Mouse (Mus musculus) kidney, adult 11 months (tissue): ENCODE measurements at regions not wholly inside any gene's neighbourhood (a gene's known extent, or its start where the extent isn't known, plus 50 kb on each side); places are given as distances from the start of the nearest gene placed in this dataset.

Experiments used
- DNase-seq: peaks from one replicate; pipeline ENCODE4 v3.0.0; 2022

DNA sequence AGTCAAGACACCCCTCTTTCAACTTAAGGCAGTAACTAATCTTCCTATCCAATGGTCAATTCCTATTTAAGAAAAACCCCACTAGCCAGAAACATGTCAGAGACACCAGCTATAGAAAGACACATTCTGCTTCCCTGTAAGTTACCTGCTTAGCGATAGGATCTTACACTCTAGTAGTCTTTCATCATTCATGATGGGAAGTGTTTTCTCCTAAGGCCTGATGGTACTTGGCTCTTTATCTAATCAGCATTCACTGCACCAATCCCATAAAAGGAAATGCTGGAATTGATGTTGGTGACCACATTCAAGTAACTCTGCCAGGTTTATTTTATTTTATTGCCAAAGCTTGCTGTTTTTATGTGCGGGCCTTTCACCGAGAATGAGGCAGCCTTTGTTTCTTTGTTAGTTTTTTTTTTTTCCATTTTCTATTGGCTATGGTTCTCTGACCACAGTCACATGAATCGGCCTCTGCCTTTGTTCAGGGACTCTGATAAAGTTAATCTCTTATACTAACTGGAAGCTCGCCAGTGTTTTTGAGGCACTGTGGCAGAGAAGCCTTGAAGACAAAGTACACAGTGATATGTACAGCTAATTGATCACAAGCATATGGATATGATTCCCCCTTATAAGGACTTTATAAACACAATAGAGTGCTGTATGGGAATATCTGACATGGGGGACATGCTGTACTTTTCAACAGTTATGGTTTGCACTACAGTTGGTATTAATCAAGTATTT lies 166.0 kb upstream of the Chrm3 start:
- DNase-seq: no peak

DNA sequence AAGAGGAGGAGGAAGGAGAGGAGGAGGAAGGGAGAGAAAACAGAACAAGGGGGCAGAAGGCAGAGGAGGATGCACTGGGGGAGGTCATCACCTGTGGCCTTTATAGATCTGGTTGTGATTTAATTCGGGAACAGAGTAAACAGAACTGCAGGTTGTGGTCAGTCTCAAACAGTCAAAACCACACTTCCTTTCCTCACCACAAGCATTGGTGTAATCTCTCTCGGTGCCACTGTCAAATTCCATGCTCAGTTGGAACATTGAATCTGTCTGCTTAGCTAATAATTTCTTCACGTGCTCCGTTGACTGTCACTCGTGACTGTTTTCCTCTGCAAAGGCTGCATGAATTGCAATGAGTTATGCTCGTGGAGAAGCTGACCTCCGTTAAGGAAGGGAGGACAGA lies 143.6 kb upstream of the Chrm3 start:
- no peak for DNase-seq

DNA sequence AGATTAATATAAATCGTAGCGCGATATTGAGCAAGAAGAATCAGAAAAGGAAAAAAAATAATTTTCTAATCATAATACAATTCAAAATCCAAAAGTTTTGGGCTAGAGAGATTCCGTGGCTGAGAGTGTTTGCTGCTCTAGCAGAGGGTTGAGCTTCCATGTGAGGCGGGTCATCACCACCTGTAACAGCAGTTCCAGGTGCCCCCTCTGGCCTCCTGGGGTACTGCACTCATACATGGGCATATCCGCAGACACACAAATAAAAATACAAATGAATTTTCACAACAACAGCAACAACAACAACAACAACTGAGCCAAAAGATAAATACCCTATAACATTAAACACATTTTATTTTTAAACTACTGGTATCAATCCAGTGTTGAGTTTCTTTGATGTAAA lies 94.7 kb upstream of the Chrm3 start:
- no peak for DNase-seq

DNA sequence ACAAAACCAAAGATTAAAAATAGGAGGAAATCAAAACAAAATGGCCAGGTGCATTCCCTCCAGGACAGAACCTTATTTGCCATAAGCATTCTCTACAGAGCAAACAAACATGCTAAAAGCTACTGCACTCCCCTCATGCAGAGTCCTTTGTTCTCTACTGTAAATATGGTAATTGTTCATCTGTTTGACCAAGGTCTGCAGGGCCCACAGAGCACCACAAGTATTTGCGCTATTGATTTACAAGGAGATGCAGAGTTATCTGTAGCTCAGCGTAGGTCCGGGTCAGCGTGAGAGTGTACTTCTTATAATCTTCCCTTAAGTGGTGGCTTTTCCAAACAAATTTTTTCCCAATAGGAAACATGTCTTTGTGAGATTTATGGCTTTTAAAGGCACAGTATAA lies 94.0 kb upstream of the Chrm3 start:
- no peak for DNase-seq

DNA sequence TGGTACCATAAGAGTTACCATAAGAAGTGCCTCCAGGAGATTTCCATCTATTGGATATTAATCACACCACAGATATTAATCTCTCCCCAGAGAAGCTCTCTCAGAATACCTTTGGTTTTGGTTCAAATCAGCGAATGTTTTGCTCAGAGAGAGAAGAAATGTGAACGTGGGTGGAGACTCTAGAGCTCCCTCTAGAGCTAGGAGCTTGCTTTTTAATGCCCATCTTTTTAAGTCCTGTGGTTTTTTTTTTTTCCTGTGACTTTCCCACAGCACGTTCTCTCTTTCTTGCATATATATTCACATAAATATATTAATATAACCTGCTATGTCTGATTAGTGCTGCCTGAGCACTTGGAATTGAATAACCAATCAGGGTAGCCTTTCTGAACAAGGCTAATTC lies 90.4 kb upstream of the Chrm3 start:
- DNase-seq: no peak

DNA sequence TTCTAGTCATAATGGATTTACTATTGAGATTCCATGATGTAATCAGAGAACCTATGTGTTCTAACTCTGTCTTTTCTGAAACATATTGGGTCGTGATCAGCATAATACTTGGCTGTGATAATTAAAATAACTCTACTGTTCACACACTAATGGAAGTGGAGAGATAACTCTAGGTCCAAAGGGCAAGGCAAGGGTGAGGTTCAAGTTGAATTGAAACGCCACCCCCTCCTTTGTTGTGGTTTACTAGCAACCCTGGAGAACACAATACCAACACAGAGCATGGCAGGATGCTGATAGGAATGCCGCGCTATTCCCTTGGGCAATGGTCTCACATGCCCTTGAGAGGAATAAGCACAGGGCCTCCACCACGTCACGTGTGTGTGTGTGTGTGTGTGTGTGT lies 88.9 kb upstream of the Chrm3 start:
- DNase-seq: no peak

DNA sequence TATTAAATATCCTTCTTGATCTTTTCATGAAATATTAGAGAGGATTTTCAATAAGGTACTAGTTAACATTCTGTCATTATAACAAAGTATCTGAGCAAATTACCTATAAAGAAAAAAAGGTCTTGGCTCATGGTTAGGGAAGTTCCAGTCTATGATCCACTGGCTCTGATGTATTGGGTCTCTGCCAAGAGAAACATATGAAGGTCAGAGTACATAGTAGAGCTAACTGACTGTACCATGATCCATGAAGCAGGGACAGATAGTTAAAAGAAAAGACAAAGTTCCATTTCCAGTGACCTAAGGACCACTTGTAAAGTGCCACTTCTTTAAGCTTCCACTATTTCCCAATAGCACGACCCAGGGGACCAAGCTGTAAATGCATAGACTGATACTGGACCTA lies 87.2 kb upstream of the Chrm3 start:
- DNase-seq: no peak

DNA sequence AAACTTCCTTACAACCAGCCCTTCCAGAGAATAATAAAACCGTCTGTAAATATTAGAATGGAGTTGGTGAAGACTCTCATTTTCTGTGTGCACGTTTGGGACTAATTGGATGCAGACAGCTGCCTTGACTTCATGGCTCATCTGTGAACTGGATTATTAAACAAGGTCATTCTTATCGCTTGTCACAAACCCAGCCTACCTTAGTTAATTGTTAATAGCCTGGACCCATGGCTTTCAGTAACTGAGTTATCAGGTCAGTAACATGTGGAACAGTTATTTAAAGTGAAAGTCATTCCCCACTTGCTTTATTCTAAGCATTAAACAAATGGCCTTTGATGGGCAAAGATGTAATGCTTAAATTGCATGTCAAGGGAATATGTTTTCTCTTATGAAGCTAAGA lies 85.0 kb upstream of the Chrm3 start:
- DNase-seq: no peak
